Mouse (Mus musculus) myocyte (in vitro differentiated cells): ENCODE data around the gene Lat2. TPM values are rescaled to one million over a fixed set of nuclear protein-coding genes. Genes with fewer than 3 reads are reported as not detected.

Source experiments
- H3K27me3 ChIP-seq: one replicate; pipeline ENCODE4 v1.6.1; 2011; ENCODE audit not compliant: control insufficient read depth, insufficient read depth, insufficient read length
- H3K36me3 ChIP-seq: one replicate; pipeline ENCODE4 v1.6.1; 2011; ENCODE audit not compliant: control insufficient read depth, insufficient read depth
- H3K4me2 ChIP-seq: one replicate; pipeline ENCODE4 v1.6.1; 2011; ENCODE audit warnings: low read depth, control low read depth
- H3K4me3 ChIP-seq: one replicate; pipeline ENCODE4 v1.5.1; 2011; ENCODE audit warnings: mild to moderate bottlenecking, control low read depth, moderate library complexity
- H3K79me2 ChIP-seq: one replicate; pipeline ENCODE4 v1.6.1; 2011; ENCODE audit not compliant: control insufficient read depth, insufficient read depth
- H3ac ChIP-seq: one replicate; pipeline ENCODE4 v1.6.1; 2011; ENCODE audit not compliant: control insufficient read depth, insufficient read length
- CEBPB ChIP-seq: IDR thresholded peaks from 2 replicates; pipeline ENCODE4 v1.6.1; 2011; ENCODE audit warnings: mild to moderate bottlenecking, moderate library complexity; ENCODE audit not compliant: poor library complexity, insufficient read depth, severe bottlenecking
- E2F4 ChIP-seq: IDR thresholded peaks from one replicate; pipeline ENCODE4 v1.6.1; 2011; ENCODE audit warnings: mild to moderate bottlenecking, control low read depth, moderate library complexity; ENCODE audit not compliant: insufficient read depth
- MAX ChIP-seq: IDR thresholded peaks from one replicate; pipeline ENCODE4 v1.6.1; 2011; ENCODE audit warnings: low read depth, mild to moderate bottlenecking, control low read depth
- MYOD1 ChIP-seq, 3 experiments: IDR thresholded peaks; one replicate each; pipeline ENCODE4 v1.6.1; 2011; ENCODE audit warnings: control low read depth in 2 of 3, low read depth in 2 of 3, mild to moderate bottlenecking in 2 of 3, moderate library complexity in 1 of 3; ENCODE audit not compliant: insufficient read length in 2 of 3, control insufficient read depth in 1 of 3
- MYOG ChIP-seq, 3 experiments: IDR thresholded peaks; one replicate each; pipeline ENCODE4 v1.6.1; 2011; ENCODE audit warnings: control low read depth in 2 of 3, low read depth in 2 of 3, mild to moderate bottlenecking in 2 of 3; ENCODE audit not compliant: insufficient read length in 2 of 3, control insufficient read depth in 1 of 3, insufficient read depth in 1 of 3
- POLR2A ChIP-seq: IDR thresholded peaks from one replicate; pipeline ENCODE4 v1.6.1; 2011; ENCODE audit warnings: low read depth, mild to moderate bottlenecking, control low read depth, moderate library complexity; ENCODE audit not compliant: insufficient read length
- POLR2AphosphoS2 ChIP-seq: IDR thresholded peaks from one replicate; pipeline ENCODE4 v1.6.1; 2011; ENCODE audit warnings: low read depth, control low read depth; ENCODE audit not compliant: insufficient read length
- REST ChIP-seq: IDR thresholded peaks from one replicate; pipeline ENCODE4 v1.6.1; 2011; ENCODE audit warnings: mild to moderate bottlenecking, control low read depth, moderate library complexity; ENCODE audit not compliant: insufficient read depth, insufficient read length
- SRF ChIP-seq: IDR thresholded peaks from one replicate; pipeline ENCODE4 v1.6.1; 2011; ENCODE audit warnings: low read depth; ENCODE audit not compliant: control insufficient read depth, insufficient read length
- TCF12 ChIP-seq: IDR thresholded peaks from one replicate; pipeline ENCODE4 v1.6.1; 2011; ENCODE audit warnings: mild to moderate bottlenecking, control low read depth; ENCODE audit not compliant: poor library complexity, insufficient read depth, severe bottlenecking
- TCF3 ChIP-seq: IDR thresholded peaks from one replicate; pipeline ENCODE4 v1.6.1; 2011; ENCODE audit warnings: low read depth, control low read depth; ENCODE audit not compliant: insufficient read length
- USF1 ChIP-seq: IDR thresholded peaks from one replicate; pipeline ENCODE4 v1.6.1; 2011; ENCODE audit warnings: low read depth, mild to moderate bottlenecking, control low read depth, moderate library complexity
- polyA plus RNA-seq: library from polyadenylated mRNA; unstranded; fragments of >200 nt; fragmentation: generic; extraction: Trizol; gene quantifications from one replicate; pipeline ENCODE4 v1.2.1, GENCODE M21; 2012; ENCODE audit warnings: missing spikeins

The Lat2 gene
- polyA plus RNA-seq, 1 experiment = 0.59 TPM

DNA sequence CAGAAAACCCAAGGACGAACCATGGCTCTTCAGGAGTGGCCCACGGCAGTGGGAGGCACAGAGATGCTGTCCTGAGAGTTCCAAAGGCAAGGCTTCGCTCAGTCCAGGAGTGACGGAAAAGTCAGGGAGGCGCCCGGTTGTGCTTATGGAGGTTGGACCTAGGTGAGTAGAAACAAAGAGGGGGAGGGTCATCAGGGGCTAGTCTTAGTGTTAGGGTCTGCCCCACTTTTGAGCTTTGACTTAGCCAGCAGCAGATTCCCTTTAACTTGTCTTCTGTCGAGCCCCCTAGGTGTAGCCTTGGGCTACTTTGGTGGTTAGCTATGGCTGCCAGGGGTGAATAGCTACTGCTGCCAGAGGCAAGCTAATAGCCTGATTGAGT is 54.8 kb downstream of the Lat2 start, which contains the start of gene Syna:
Gene Syna, minus strand, starts transcription at position 101 of the 379 bp plus-strand sequence.
- no peaks in the 10 kb centered on the region for H3K36me3 ChIP-seq
- H3K4me3 ChIP-seq = no peak within 1 kb of the TSS
- TF ChIP-seq SRF (no peak), TCF3 (no peak), REST (no peak), E2F4 (no peak), POLR2A (no peak), MYOG (IDR thresholded peaks at IDR 0.05; ENCODE audit: control insufficient read depth in 1 of 3, insufficient read depth in 1 of 3, insufficient read length in 2 of 3, low read depth in 2 of 3) (no peak), TCF12 (no peak), MAX (no peak), CEBPB (no peak), POLR2AphosphoS2 (no peak), USF1 (no peak), MYOD1 (IDR thresholded peaks at IDR 0.05; ENCODE audit: control insufficient read depth in 1 of 3, insufficient read length in 2 of 3, low read depth in 2 of 3) (no peak)
- no peak within 1 kb of the TSS for H3K4me2 ChIP-seq
- no peaks in the 10 kb centered on the region for H3K27me3 ChIP-seq
- no peaks in the 10 kb centered on the region for H3K79me2 ChIP-seq
- no peak within 1 kb of the TSS for H3ac ChIP-seq

DNA sequence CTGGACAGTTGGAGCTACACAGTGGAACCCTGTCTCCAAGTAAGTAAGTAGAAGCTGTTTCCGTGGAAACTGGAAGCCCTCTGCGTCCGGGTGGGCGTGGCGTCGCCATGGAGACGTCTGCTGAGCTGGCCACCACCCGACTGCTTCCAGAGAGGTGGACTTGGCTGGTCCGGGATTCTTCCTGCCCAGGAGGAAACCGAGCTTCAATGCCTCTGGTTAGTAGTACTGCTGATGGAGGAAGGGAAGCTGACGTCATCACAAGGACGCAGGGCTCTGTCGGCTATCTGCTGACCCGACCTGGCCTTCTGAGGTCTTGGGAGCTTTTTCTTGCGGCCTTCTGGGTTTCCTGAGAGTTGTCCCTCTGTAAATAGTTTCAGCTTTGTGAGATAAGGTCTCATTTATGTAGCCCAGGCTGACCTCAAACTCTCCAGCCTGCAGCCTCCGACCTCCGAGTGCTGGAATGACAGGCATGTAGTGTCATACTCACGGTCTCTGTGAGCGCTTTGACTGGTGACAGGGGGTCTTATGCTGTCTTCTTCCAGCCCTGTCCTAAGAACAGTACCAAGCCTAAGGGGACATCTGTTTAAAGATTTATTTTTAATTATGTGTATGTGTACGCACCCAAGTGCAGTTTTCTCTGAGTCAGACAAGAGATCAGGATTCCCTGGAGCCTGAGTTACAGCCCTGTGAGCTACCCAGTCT is 59.2 kb downstream of the Lat2 start:
- Histone ChIP-seq H3K4me3 (no peak overlapping the region), H3K36me3 (no peaks in the 10 kb centered on the region), H3K27me3 (no peaks in the 10 kb centered on the region), H3ac (no peak overlapping the region), H3K79me2 (peaks cover 7% of the 10 kb centered on the region), H3K4me2 (peak overlapping the region; percentile 67)
- TF ChIP-seq MYOD1 (IDR thresholded peaks at IDR 0.05; ENCODE audit: control insufficient read depth in 1 of 3, insufficient read length in 2 of 3, low read depth in 2 of 3) (no peak), REST (no peak)

DNA sequence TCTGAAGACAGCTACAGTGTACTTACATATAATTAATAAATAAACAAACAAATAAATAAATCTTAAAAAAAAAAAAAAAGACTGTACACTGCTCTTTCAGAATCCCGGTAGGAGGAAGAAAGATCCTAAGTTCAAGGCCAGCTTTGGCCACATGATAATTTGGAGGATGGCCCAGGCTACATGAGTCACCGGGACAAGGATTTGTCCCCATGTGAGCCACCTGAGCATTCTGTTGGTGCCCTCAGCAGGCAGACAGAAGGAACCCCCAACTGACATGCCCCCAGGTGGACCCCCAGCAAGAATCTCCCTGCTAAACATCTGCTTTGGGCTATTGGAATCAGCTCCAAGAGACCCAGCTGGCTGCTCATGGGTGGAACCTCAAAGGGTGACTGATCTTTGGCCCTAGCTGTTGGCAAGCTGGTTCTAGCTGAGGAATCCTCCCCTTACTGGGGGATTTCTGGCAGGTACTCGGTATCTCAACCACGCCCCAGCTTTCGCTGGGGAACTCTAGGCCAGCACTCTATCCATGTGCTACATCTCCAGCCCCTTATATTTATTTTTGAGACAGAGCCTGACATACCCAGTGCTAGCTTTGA is 60.8 kb downstream of the Lat2 start:
- H3K4me3 ChIP-seq = no peak overlapping the region
- no peak for TF ChIP-seq CEBPB
- no peak for TF ChIP-seq TCF12
- no peak for TF ChIP-seq E2F4
- no peak for TF ChIP-seq REST
- no peak for TF ChIP-seq MAX
- no peak for TF ChIP-seq USF1
- no peak for TF ChIP-seq SRF
- TF ChIP-seq POLR2AphosphoS2 = no peak
- no peak for TF ChIP-seq MYOD1 (IDR thresholded peaks at IDR 0.05; ENCODE audit: control insufficient read depth in 1 of 3, insufficient read length in 2 of 3, low read depth in 2 of 3)
- no peak for TF ChIP-seq TCF3
- TF ChIP-seq MYOG (IDR thresholded peaks at IDR 0.05; ENCODE audit: control insufficient read depth in 1 of 3, insufficient read depth in 1 of 3, insufficient read length in 2 of 3, low read depth in 2 of 3) = no peak
- no peak for TF ChIP-seq POLR2A

DNA sequence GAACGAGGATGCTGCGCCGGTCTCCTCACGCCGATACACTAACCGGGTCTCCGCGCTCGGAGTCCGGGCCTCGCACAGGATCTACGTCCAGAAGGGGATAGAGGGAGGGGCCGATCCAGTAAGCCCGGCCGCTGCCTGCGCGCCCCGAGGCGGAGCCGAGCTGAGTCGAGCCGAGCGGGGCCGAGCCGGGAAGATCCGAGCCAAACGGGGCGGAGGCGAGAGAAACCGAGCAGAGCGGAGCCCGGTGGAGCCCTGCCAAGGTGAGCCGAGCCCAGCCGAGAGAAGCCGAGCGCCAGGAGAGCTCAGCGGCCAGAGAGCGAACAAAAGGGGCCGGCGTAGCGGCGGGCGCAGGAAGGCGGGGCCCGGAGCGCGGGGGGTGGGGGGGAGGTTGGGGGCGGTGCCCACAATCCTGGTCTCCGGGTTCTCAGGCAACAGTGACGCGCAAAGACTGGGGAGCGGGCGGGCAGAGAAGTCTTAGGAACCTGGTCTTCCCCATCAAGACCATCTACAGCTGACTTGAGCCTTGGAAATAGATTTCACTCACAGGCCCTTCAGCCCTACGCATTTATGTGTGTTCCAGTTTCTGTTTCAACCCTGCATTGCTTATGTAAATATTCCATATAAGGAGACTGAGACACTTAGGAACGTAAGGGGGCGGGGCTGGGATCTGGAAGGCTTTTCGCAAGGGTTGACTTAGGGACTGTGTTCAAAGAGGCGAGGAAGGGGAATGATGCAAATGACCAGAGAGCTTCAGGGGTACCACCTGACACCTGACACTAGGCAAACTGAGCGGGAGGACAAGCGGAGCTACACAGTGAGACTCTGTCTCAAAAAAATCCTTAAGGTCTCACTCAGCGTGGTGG is 62.5 kb downstream of the Lat2 start, which contains the start of gene Clip2:
Gene Clip2, minus strand, starts transcription at position 325 of the 863 bp plus-strand sequence.
- peak within 1 kb of the TSS; percentile 44 for H3ac ChIP-seq
- H3K36me3 ChIP-seq = no peaks in the 10 kb centered on the region
- H3K27me3 ChIP-seq = no peaks in the 10 kb centered on the region
- peak; percentile 31 for TF ChIP-seq SRF
- no peak for TF ChIP-seq TCF12
- TF ChIP-seq POLR2A = peak; percentile 64
- TF ChIP-seq USF1 = no peak
- 0 out of 2 replicates have a peak, but pooled peaks have one; percentile 18 for TF ChIP-seq CEBPB
- peak within 1 kb of the TSS; percentile 56 for H3K4me3 ChIP-seq
- H3K4me2 ChIP-seq = peak within 1 kb of the TSS; percentile 86
- H3K79me2 ChIP-seq = peaks cover 34% of the 10 kb centered on the region

More for the DNA sequence above, 60.8 kb downstream of the Lat2 start:
- H3K4me2 ChIP-seq = no peak overlapping the region
- no peaks in the 10 kb centered on the region for H3K36me3 ChIP-seq
- H3ac ChIP-seq = no peak overlapping the region
- peaks cover 22% of the 10 kb centered on the region for H3K79me2 ChIP-seq
- no peaks in the 10 kb centered on the region for H3K27me3 ChIP-seq
